Mouse (Mus musculus): ENCODE data around the gene Gm8660.
"Not testable (repeated sequence)": the region's sequence is repeated elsewhere in the genome, so short reads cannot be mapped to it uniquely, and the experiment has no call there.

Gene Gm8660

GRCm38 (mm10) chr7:22370939-22371338, at the start of gene Gm8660:
TSS of gene Gm8660 (minus strand) at chr7:22371039.
- not testable (repeated sequence) for DNase-seq

- DNase-seq = not testable (repeated sequence)
Measured at GRCm38 (mm10) chr7:22413283-22413682, 42.4 kb upstream of the Gm8660 start, which contains the start of gene Vmn1r148. TSS of gene Vmn1r148 (plus strand) at chr7:22413583.

DNA sequence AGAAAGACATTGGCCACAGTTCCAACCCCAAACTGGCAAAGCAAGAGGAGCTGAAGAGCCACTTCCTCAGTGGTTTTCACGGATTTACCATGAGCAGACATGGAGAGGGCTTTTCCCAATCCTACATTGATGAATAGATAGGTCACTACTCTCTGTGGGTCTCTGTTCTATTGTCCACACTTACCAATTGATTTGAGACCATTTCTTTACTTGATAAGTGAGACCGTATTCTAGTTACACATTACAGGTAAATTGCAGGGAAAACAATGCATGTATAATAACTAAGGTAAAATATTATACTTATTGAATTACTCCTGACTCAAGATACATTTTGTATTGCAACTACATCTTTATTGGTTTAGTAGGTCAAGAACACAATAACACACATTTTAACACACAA, 41.2 kb downstream of the Gm8660 start, which contains the start of gene Gm4187:
TSS of gene Gm4187 (minus strand) at position 101 of the 400 bp plus-strand sequence.
- not testable (repeated sequence) for DNase-seq

Measured in cerebellum, postnatal 25 days (tissue).